Mouse (Mus musculus) ES-Bruce4 (cell line): ENCODE results near the gene Cwc22. TPM values are rescaled to one million over a fixed set of nuclear protein-coding genes. Genes with fewer than 3 reads are reported as not detected.

Experiments
- H3K27ac ChIP-seq: 2 replicates; pipeline ENCODE4 v1.5.1; 2012; ENCODE audit warnings: low read length, inconsistent platforms; ENCODE audit not compliant: insufficient read depth
- H3K27me3 ChIP-seq: 2 replicates; pipeline ENCODE4 v1.6.1; 2012; ENCODE audit warnings: mild to moderate bottlenecking, low read length, inconsistent platforms; ENCODE audit not compliant: control insufficient read depth, poor library complexity, insufficient read depth, severe bottlenecking
- H3K36me3 ChIP-seq: 2 replicates; pipeline ENCODE4 v1.6.1; 2012; ENCODE audit warnings: inconsistent platforms, mild to moderate bottlenecking, low read length, moderate library complexity; ENCODE audit not compliant: control insufficient read depth, poor library complexity, insufficient read depth, severe bottlenecking
- H3K4me1 ChIP-seq: one replicate; pipeline ENCODE4 v1.8.1; 2011; ENCODE audit warnings: low read length; ENCODE audit not compliant: control insufficient read depth, insufficient read depth
- H3K4me3 ChIP-seq: 2 replicates; pipeline ENCODE4 v1.5.1; 2011; ENCODE audit warnings: low read depth, mild to moderate bottlenecking, low read length
- H3K9ac ChIP-seq: 2 replicates; pipeline ENCODE4 v1.6.1; 2012; ENCODE audit warnings: low read depth, mild to moderate bottlenecking, inconsistent platforms; ENCODE audit not compliant: poor library complexity, severe bottlenecking
- H3K9me3 ChIP-seq: replicated peaks from 2 replicates; pipeline ENCODE4 v1.6.1; 2012; ENCODE audit warnings: mild to moderate bottlenecking, low read length, inconsistent platforms; ENCODE audit not compliant: control insufficient read depth, poor library complexity, insufficient read depth, severe bottlenecking
- CTCF ChIP-seq: IDR thresholded peaks from one replicate; pipeline ENCODE4 v1.8.1; 2011; ENCODE audit warnings: low read depth, low read length
- EP300 ChIP-seq: IDR thresholded peaks from 2 replicates; pipeline ENCODE4 v1.6.1; 2011; ENCODE audit warnings: low read depth, low read length; ENCODE audit not compliant: insufficient read depth
- POLR2A ChIP-seq: IDR thresholded peaks from one replicate; pipeline ENCODE4 v1.8.1; 2011; ENCODE audit warnings: low read length; ENCODE audit not compliant: insufficient read depth
- polyA plus RNA-seq: library from polyadenylated mRNA; stranded (reverse); fragments of >200 nt; gene quantifications from 2 replicates; pipeline ENCODE4 v1.2.4, GENCODE M21; 2011; ENCODE audit warnings: low read depth; ENCODE audit not compliant: missing spikeins, insufficient read depth, insufficient read length

Cwc22 gene
- polyA plus RNA-seq, 1 experiment: 78.6 TPM

GRCm38 (mm10) chr2:77873806-77874205 is 72.4 kb downstream of the Cwc22 start:
- Histone ChIP-seq H3K4me1 (no peaks in the 10 kb centered on the region), H3K27ac (no peak overlapping the region), H3K9me3 (no peaks in the 10 kb centered on the region), H3K4me3 (no peak overlapping the region), H3K27me3 (no peaks in the 10 kb centered on the region), H3K36me3 (no peaks in the 10 kb centered on the region), H3K9ac (no peak overlapping the region)
- TF ChIP-seq POLR2A (no peak), CTCF (no peak), EP300 (no peak)

DNA sequence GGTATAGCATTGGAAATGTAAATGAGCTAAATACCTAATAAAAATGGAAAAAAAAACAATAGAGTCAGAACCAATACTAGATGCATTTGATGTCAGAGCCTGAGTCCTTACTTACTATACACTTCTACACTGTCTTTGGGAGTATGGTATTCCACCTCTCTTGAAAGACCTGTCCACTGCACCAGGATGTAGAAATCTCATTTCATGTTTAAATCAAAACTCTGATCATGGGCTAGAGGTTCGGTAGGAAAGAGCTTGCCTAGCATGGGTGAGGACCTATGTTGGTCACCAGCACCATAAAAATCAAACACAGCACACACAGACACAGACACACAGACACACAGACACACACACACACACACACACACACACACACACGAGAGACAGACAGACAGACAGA is 73.5 kb downstream of the Cwc22 start:
- Histone ChIP-seq H3K27me3 (no peaks in the 10 kb centered on the region), H3K4me3 (no peak overlapping the region), H3K9ac (no peak overlapping the region), H3K27ac (no peak overlapping the region), H3K9me3 (no peaks in the 10 kb centered on the region), H3K36me3 (no peaks in the 10 kb centered on the region), H3K4me1 (no peaks in the 10 kb centered on the region)
- no peak for TF ChIP-seq CTCF

DNA sequence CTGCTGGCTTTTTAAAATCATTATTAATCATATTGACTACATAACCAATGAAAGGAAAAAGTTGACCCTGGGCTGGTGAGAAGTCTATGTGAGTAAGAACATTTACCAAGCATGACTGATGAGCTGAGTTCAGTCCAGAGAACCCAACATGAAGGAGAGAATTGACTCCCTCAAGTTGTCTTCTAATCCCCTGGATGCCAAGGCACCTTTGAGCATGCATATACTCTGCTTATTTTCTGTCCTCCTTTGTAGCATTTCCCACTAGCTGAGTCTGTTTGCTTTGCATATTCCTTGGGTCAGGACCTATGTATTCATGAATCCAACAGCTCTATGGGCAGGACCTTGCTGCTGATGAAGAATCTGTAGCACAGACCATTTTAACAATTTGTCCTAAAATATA is 75.0 kb downstream of the Cwc22 start:
- no peak overlapping the region for H3K9ac ChIP-seq
- H3K36me3 ChIP-seq: no peaks in the 10 kb centered on the region
- H3K9me3 ChIP-seq: no peaks in the 10 kb centered on the region

GRCm38 (mm10) chr2:77869729-77870280 is 76.4 kb downstream of the Cwc22 start:
- Histone ChIP-seq H3K4me1 (no peaks in the 10 kb centered on the region), H3K27me3 (no peaks in the 10 kb centered on the region), H3K36me3 (no peaks in the 10 kb centered on the region), H3K9ac (no peak overlapping the region), H3K4me3 (no peak overlapping the region), H3K9me3 (no peaks in the 10 kb centered on the region), H3K27ac (no peak overlapping the region)
- no peak for TF ChIP-seq EP300
- no peak for TF ChIP-seq POLR2A
- no peak for TF ChIP-seq CTCF

More for the DNA sequence above, 75.0 kb downstream of the Cwc22 start:
- H3K4me3 ChIP-seq: no peak overlapping the region
- no peaks in the 10 kb centered on the region for H3K27me3 ChIP-seq
- H3K4me1 ChIP-seq: no peaks in the 10 kb centered on the region
- TF ChIP-seq EP300 (no peak), POLR2A (no peak), CTCF (no peak)
- no peak overlapping the region for H3K27ac ChIP-seq

- H3K9ac ChIP-seq: no peak overlapping the region
- TF ChIP-seq CTCF (no peak), EP300 (no peak), POLR2A (no peak)
Observed at GRCm38 (mm10) chr2:77863934-77864333, 82.2 kb downstream of the Cwc22 start.

DNA sequence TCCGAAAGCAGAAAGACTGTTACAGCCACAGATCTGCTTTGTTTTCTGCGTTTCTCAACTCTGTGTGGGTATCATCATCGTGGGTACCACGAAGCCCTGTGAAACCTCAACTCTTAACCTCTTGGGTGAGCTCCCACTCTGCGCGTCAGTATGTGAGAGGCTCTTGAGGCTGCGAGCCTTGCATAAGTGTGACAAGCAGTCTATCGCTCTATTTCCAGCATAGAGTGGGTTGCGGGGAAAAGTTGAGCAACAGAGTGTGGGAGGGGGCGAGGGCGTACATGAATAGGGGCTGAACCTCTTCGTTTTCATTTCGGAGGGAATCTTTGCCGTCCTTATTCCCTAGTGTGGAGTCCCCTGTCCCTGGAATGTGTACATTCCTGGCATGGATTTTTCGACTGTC is 82.7 kb downstream of the Cwc22 start:
- H3K4me1 ChIP-seq: no peaks in the 10 kb centered on the region
- TF ChIP-seq EP300 (no peak), CTCF (no peak), POLR2A (no peak)
- H3K36me3 ChIP-seq: no peaks in the 10 kb centered on the region
- H3K27ac ChIP-seq: no peak overlapping the region
- no peaks in the 10 kb centered on the region for H3K27me3 ChIP-seq
- 0 out of 2 replicates have a peak, but pooled peaks cover 2% of the 10 kb centered on the region for H3K9me3 ChIP-seq
- H3K9ac ChIP-seq: no peak overlapping the region
- no peak overlapping the region for H3K4me3 ChIP-seq

More at GRCm38 (mm10) chr2:77863934-77864333, 82.2 kb downstream of the Cwc22 start:
- 0 out of 2 replicates have a peak, but pooled peaks cover 2% of the 10 kb centered on the region for H3K9me3 ChIP-seq
- H3K36me3 ChIP-seq: no peaks in the 10 kb centered on the region
- H3K27ac ChIP-seq: no peak overlapping the region
- no peaks in the 10 kb centered on the region for H3K27me3 ChIP-seq
- H3K4me1 ChIP-seq: no peaks in the 10 kb centered on the region
- H3K4me3 ChIP-seq: no peak overlapping the region
